Mouse (Mus musculus) forebrain, embryonic 12.5 days (tissue): ENCODE measurements at regions not wholly inside any gene's neighbourhood (a gene's known extent, or its start where the extent isn't known, plus 50 kb on each side); places are given as distances from the start of the nearest gene placed in this dataset.

Experiments
- ATAC-seq: fragments of 200-750 bp; cut with Nextera tagmentation; 2 replicates; pipeline ENCODE4 v1.8.0; 2017; ENCODE audit warnings: moderate TSS enrichment; ENCODE audit not compliant: low FRiP score
- H3K27ac ChIP-seq: fragments of 300-500 bp; sonication (generic); 2 replicates; pipeline ENCODE4 v1.5.1; 2016; ENCODE audit warnings: mild to moderate bottlenecking
- H3K27me3 ChIP-seq: fragments of 300-500 bp; sonication (generic); 2 replicates; pipeline ENCODE4 v1.6.1; 2016; ENCODE audit warnings: mild to moderate bottlenecking
- H3K36me3 ChIP-seq: fragments of 300-500 bp; sonication (generic); replicated peaks from 2 replicates; pipeline ENCODE4 v1.6.1; 2016; ENCODE audit warnings: mild to moderate bottlenecking
- H3K4me1 ChIP-seq: fragments of 300-500 bp; sonication (generic); 2 replicates; pipeline ENCODE4 v1.6.1; 2016
- H3K4me2 ChIP-seq: fragments of 300-500 bp; sonication (generic); 2 replicates; pipeline ENCODE4 v1.6.1; 2016; ENCODE audit warnings: mild to moderate bottlenecking, moderate library complexity
- H3K4me3 ChIP-seq: fragments of 300-500 bp; sonication (generic); replicated peaks from 2 replicates; pipeline ENCODE4 v1.5.1; 2016; ENCODE audit warnings: mild to moderate bottlenecking
- H3K9ac ChIP-seq: fragments of 300-500 bp; sonication (generic); 2 replicates; pipeline ENCODE4 v1.6.1; 2016; ENCODE audit warnings: mild to moderate bottlenecking
- H3K9me3 ChIP-seq: fragments of 300-500 bp; sonication (generic); 2 replicates; pipeline ENCODE4 v1.6.1; 2016
- WGBS: fragments of 180-500 bp; shearing (Covaris S2); methylation state at CpG from one replicate; pipeline ENCODE4 v1.1.7; 2016; 5-methylcytosine and 5-hydroxymethylcytosine counted together

DNA sequence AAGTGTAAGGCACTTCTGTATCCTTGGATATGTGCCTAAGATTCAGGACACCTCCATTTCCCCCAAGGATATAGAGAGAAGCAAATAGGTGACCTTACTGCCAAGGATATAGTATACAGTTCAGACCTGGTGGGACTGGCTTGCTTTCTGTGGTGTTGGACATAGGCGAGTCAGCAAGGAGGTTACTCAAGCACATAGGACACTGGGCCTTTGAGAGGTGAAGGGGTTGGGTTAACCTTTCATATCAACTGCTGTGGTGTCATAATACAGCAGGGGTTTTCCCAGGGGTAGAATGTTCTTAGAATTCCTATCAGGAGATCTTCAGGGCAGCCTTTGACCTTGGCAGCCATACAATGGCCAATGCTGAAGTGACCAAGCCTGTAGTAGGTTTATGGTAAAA, 71.5 kb upstream of the Tnfaip3 start:
- Histone ChIP-seq H3K9ac (no peak overlapping the region), H3K27ac (no peak overlapping the region), H3K27me3 (no peaks in the 10 kb centered on the region), H3K36me3 (no peaks in the 10 kb centered on the region), H3K4me3 (no peak overlapping the region), H3K4me2 (no peak overlapping the region), H3K4me1 (no peaks in the 10 kb centered on the region), H3K9me3 (no peaks in the 10 kb centered on the region)
- WGBS = 86% methylated on average over 1 of the region's 1 CpGs
- ATAC-seq = no peak

DNA sequence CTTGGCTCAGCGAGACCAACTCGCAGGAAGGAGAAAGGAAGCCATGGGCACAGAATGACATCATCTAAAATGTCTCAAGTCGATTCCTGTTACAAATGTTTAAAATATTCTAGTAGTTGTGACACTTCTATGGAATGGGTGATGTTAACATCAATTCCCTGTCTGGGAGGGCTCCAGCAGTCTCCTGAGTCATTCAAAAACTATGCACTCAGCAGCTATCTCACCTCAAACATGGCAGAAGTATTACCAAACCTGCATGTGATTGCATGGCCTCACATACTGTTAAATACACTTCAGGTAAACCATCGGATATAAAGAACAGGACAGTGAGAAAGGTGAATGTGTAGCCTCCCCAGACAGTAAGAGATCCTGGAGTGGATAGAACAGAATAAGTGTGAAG, 66.7 kb upstream of the Tnfaip3 start:
- Histone ChIP-seq H3K9ac (no peak overlapping the region), H3K36me3 (no peaks in the 10 kb centered on the region), H3K4me1 (no peaks in the 10 kb centered on the region), H3K27me3 (no peaks in the 10 kb centered on the region), H3K9me3 (no peaks in the 10 kb centered on the region), H3K4me2 (no peak overlapping the region), H3K4me3 (no peak overlapping the region), H3K27ac (no peak overlapping the region)
- WGBS = 85% methylated on average over 4 of the region's 4 CpGs
- ATAC-seq = no peak

GRCm38 (mm10) chr10:19078047-19078446, 62.6 kb upstream of the Tnfaip3 start:
- no peak overlapping the region for H3K9ac ChIP-seq
- H3K36me3 ChIP-seq = no peaks in the 10 kb centered on the region
- no peak overlapping the region for H3K4me2 ChIP-seq
- ATAC-seq = no peak
- no peaks in the 10 kb centered on the region for H3K4me1 ChIP-seq
- 87% methylated on average over 4 of the region's 4 CpGs for WGBS
- H3K27me3 ChIP-seq = no peaks in the 10 kb centered on the region
- no peak overlapping the region for H3K27ac ChIP-seq
- H3K4me3 ChIP-seq = no peak overlapping the region
- H3K9me3 ChIP-seq = no peaks in the 10 kb centered on the region

DNA sequence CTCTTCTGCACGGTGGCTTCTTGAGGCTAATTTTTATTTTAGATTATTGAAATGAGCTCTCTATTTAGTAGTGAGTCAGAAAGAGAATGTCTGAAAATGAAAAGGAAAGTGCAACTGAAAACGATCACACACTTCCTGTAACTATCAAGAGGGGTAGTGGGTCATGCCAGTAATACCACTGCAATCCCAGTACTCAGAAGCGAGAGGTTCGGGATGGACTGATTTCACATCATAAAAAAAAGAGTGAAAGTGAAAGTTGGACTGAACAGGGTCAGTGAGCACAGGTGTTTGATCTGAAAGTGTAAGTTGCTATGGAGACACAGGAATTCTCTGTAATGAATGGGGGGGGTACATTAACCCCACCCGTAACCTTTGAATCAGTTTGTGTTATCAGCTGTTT, 52.9 kb upstream of the Tnfaip3 start:
- 91% methylated on average over 5 of the region's 5 CpGs for WGBS
- Histone ChIP-seq H3K4me1 (no peaks in the 10 kb centered on the region), H3K27ac (no peak overlapping the region), H3K9me3 (no peaks in the 10 kb centered on the region), H3K4me3 (no peak overlapping the region), H3K4me2 (no peak overlapping the region), H3K36me3 (no peaks in the 10 kb centered on the region), H3K9ac (no peak overlapping the region), H3K27me3 (no peaks in the 10 kb centered on the region)
- no peak for ATAC-seq

DNA sequence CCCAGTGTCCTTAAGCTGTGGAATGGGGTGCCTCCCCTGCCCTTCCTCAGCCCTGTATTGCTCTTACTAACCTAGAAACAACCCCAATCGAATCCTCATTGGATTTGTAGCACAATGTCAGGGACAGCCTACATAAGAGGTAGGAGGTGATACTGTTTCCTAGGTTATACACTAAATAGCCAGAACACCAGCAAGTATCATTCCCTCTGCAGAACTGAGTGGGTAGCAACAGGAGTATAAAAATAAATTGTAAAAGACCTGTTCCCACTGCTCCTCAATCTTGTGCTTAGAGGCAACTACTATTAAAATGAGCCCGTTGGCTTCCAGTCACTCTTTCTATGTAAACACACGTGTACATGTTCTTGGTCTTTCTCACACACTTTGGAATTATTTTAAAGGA, 52.2 kb upstream of the Tnfaip3 start:
- Histone ChIP-seq H3K36me3 (no peaks in the 10 kb centered on the region), H3K27me3 (no peaks in the 10 kb centered on the region), H3K27ac (no peak overlapping the region), H3K4me1 (no peaks in the 10 kb centered on the region), H3K4me3 (no peak overlapping the region), H3K9me3 (no peaks in the 10 kb centered on the region), H3K9ac (no peak overlapping the region), H3K4me2 (no peak overlapping the region)
- ATAC-seq = no peak
- WGBS = 80% methylated on average over 3 of the region's 3 CpGs

DNA sequence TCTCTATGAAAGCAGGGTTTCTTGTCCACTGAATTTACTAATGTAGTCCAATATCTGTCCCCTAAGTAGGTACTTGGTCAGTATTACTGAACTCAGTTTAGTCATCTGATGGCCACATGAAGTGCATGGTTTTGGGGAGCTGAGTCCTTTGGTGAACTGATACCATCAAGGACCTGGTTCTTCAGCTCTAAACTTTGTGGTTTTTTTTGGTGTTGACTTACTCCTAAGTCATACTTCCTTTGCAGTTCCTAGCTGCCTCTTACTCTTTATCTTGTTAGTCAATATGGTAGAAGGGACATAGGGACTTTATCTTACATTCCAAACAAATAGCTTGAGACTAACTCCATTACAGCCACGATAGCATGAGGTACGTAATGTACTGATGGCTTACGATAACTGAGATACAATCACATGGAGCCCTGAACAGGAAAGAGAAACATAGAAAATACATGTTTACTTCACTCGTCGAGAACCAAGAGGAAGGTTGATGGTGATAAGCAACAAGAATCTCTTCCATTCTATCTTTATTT, 51.4 kb upstream of the Tnfaip3 start:
- no peaks in the 10 kb centered on the region for H3K36me3 ChIP-seq
- H3K27ac ChIP-seq = no peak overlapping the region
- H3K9me3 ChIP-seq = no peaks in the 10 kb centered on the region
- H3K4me1 ChIP-seq = no peaks in the 10 kb centered on the region
- H3K4me3 ChIP-seq = no peak overlapping the region
- no peak overlapping the region for H3K9ac ChIP-seq
- no peak overlapping the region for H3K4me2 ChIP-seq
- WGBS = 94% methylated on average over 5 of the region's 5 CpGs
- no peak for ATAC-seq
- no peaks in the 10 kb centered on the region for H3K27me3 ChIP-seq
